Mouse (Mus musculus): ENCODE measurements around the gene Sptlc2. TPM values are rescaled to one million over a fixed set of nuclear protein-coding genes. Genes with fewer than 3 reads are reported as not detected.
A peak's percentile ranks its signal among the peaks of the same experiment; 100 is the strongest.

Sptlc2 gene
- polyA plus RNA-seq, 1 experiment from 2014 or later = 61.8 TPM

GRCm38 (mm10) chr12:87389231-87389630 is 1.1 kb upstream of the Sptlc2 start:
- H3K4me3 ChIP-seq = peak overlapping the region; percentile 96

GRCm38 (mm10) chr12:87387171-87388121 is 709 bp downstream of the Sptlc2 start:
- 1% methylated on average over 61 of the region's 65 CpGs for WGBS
- H3K27ac ChIP-seq (replicated peaks) = peak overlapping the region; percentile 88

More at GRCm38 (mm10) chr12:87389231-87389630, 1.1 kb upstream of the Sptlc2 start:
- Histone ChIP-seq H3K27ac (replicated peaks) (no peak overlapping the region), H3K27me3 (replicated peaks; ENCODE audit: low read depth, poor library complexity, severe bottlenecking) (no peaks in the 10 kb centered on the region), H3K36me3 (replicated peaks) (no peaks in the 10 kb centered on the region), H3K4me1 (peaks cover 22% of the 10 kb centered on the region), H3K9me3 (no peaks in the 10 kb centered on the region)
- 80% methylated on average over 3 of the region's 3 CpGs for WGBS
- no peak for DNase-seq (ENCODE audit: low spot score)

GRCm38 (mm10) chr12:87385051-87385450 is 3.1 kb downstream of the Sptlc2 start:
- H3K36me3 ChIP-seq (replicated peaks) = no peaks in the 10 kb centered on the region
- H3K9me3 ChIP-seq = no peaks in the 10 kb centered on the region
- DNase-seq (ENCODE audit: low spot score) = no peak
- peaks cover 22% of the 10 kb centered on the region for H3K4me1 ChIP-seq
- WGBS = 89% methylated on average over 3 of the region's 3 CpGs
- no peak overlapping the region for H3K4me3 ChIP-seq
- H3K27ac ChIP-seq (replicated peaks) = no peak overlapping the region
- H3K27me3 ChIP-seq (replicated peaks; ENCODE audit: low read depth, poor library complexity, severe bottlenecking) = no peaks in the 10 kb centered on the region

More at GRCm38 (mm10) chr12:87387171-87388121, 709 bp downstream of the Sptlc2 start:
- H3K27me3 ChIP-seq (replicated peaks; ENCODE audit: low read depth, poor library complexity, severe bottlenecking) = no peaks in the 10 kb centered on the region
- H3K9me3 ChIP-seq = no peaks in the 10 kb centered on the region
- H3K36me3 ChIP-seq (replicated peaks) = no peaks in the 10 kb centered on the region
- H3K4me1 ChIP-seq = peaks cover 22% of the 10 kb centered on the region
- peak overlapping the region; percentile 96 for H3K4me3 ChIP-seq
- DNase-seq (ENCODE audit: low spot score) = no peak

GRCm38 (mm10) chr12:87381380-87381682 is 6.8 kb downstream of the Sptlc2 start:
- Histone ChIP-seq H3K4me3 (no peak overlapping the region), H3K27me3 (replicated peaks; ENCODE audit: low read depth, poor library complexity, severe bottlenecking) (no peaks in the 10 kb centered on the region), H3K4me1 (peaks cover 8% of the 10 kb centered on the region), H3K9me3 (no peaks in the 10 kb centered on the region), H3K27ac (replicated peaks) (no peak overlapping the region), H3K36me3 (replicated peaks) (no peaks in the 10 kb centered on the region)
- no peak for DNase-seq (ENCODE audit: low spot score)
- WGBS = 82% methylated on average over 2 of the region's 2 CpGs

GRCm38 (mm10) chr12:87380586-87381379 is 7.4 kb downstream of the Sptlc2 start:
- H3K27ac ChIP-seq (replicated peaks) = no peak overlapping the region
- H3K27me3 ChIP-seq (replicated peaks; ENCODE audit: low read depth, poor library complexity, severe bottlenecking) = no peaks in the 10 kb centered on the region
- no peak for DNase-seq (ENCODE audit: low spot score)
- peaks cover 3% of the 10 kb centered on the region for H3K4me1 ChIP-seq
- H3K4me3 ChIP-seq = no peak overlapping the region
- no peaks in the 10 kb centered on the region for H3K36me3 ChIP-seq (replicated peaks)
- H3K9me3 ChIP-seq = no peaks in the 10 kb centered on the region
- 89% methylated on average over 10 of the region's 10 CpGs for WGBS

GRCm38 (mm10) chr12:87379496-87379895 is 8.7 kb downstream of the Sptlc2 start:
- Histone ChIP-seq H3K4me1 (peaks cover 3% of the 10 kb centered on the region), H3K4me3 (no peak overlapping the region), H3K9me3 (no peaks in the 10 kb centered on the region), H3K27me3 (replicated peaks; ENCODE audit: low read depth, poor library complexity, severe bottlenecking) (no peaks in the 10 kb centered on the region), H3K27ac (replicated peaks) (no peak overlapping the region), H3K36me3 (replicated peaks) (no peaks in the 10 kb centered on the region)
- DNase-seq (ENCODE audit: low spot score) = no peak
- 78% methylated on average over 2 of the region's 2 CpGs for WGBS

GRCm38 (mm10) chr12:87374159-87374558 is 14.0 kb downstream of the Sptlc2 start:
- Histone ChIP-seq H3K4me3 (no peak overlapping the region), H3K9me3 (no peaks in the 10 kb centered on the region), H3K27ac (replicated peaks) (no peak overlapping the region), H3K4me1 (peaks cover 3% of the 10 kb centered on the region), H3K27me3 (replicated peaks; ENCODE audit: low read depth, poor library complexity, severe bottlenecking) (no peaks in the 10 kb centered on the region), H3K36me3 (replicated peaks) (no peaks in the 10 kb centered on the region)
- no peak for DNase-seq (ENCODE audit: low spot score)
- 89% methylated on average over 6 of the region's 6 CpGs for WGBS

GRCm38 (mm10) chr12:87369319-87369718 is 18.8 kb downstream of the Sptlc2 start:
- Histone ChIP-seq H3K27me3 (replicated peaks; ENCODE audit: low read depth, poor library complexity, severe bottlenecking) (no peaks in the 10 kb centered on the region), H3K36me3 (replicated peaks) (peaks cover 28% of the 10 kb centered on the region), H3K4me1 (no peaks in the 10 kb centered on the region), H3K4me3 (no peak overlapping the region), H3K9me3 (no peaks in the 10 kb centered on the region), H3K27ac (replicated peaks) (no peak overlapping the region)
- DNase-seq (ENCODE audit: low spot score) = no peak
- 81% methylated on average over 2 of the region's 2 CpGs for WGBS

- Histone ChIP-seq H3K9me3 (no peaks in the 10 kb centered on the region), H3K36me3 (replicated peaks) (peaks cover 28% of the 10 kb centered on the region), H3K4me3 (no peak overlapping the region), H3K4me1 (no peaks in the 10 kb centered on the region), H3K27me3 (replicated peaks; ENCODE audit: low read depth, poor library complexity, severe bottlenecking) (no peaks in the 10 kb centered on the region), H3K27ac (replicated peaks) (no peak overlapping the region)
- no peak for DNase-seq (ENCODE audit: low spot score)
These were observed 20.1 kb downstream of the Sptlc2 start for GRCm38 (mm10) chr12:87368092-87368491.

GRCm38 (mm10) chr12:87365676-87366075 is 22.5 kb downstream of the Sptlc2 start:
- Histone ChIP-seq H3K27ac (replicated peaks) (no peak overlapping the region), H3K36me3 (replicated peaks) (peaks cover 32% of the 10 kb centered on the region), H3K27me3 (replicated peaks; ENCODE audit: low read depth, poor library complexity, severe bottlenecking) (no peaks in the 10 kb centered on the region), H3K4me1 (no peaks in the 10 kb centered on the region), H3K9me3 (no peaks in the 10 kb centered on the region), H3K4me3 (no peak overlapping the region)
- DNase-seq (ENCODE audit: low spot score) = no peak
- 87% methylated on average over 9 of the region's 9 CpGs for WGBS

GRCm38 (mm10) chr12:87362111-87362510 is 26.0 kb downstream of the Sptlc2 start:
- H3K4me3 ChIP-seq = no peak overlapping the region
- H3K36me3 ChIP-seq (replicated peaks) = peaks cover 20% of the 10 kb centered on the region
- H3K4me1 ChIP-seq = no peaks in the 10 kb centered on the region
- DNase-seq (ENCODE audit: low spot score) = no peak
- no peaks in the 10 kb centered on the region for H3K27me3 ChIP-seq (replicated peaks; ENCODE audit: low read depth, poor library complexity, severe bottlenecking)
- no peaks in the 10 kb centered on the region for H3K9me3 ChIP-seq
- H3K27ac ChIP-seq (replicated peaks) = no peak overlapping the region
- 92% methylated on average over 3 of the region's 3 CpGs for WGBS

- no peak for DNase-seq (ENCODE audit: low spot score)
- H3K4me3 ChIP-seq = no peak overlapping the region
- WGBS = 85% methylated on average over 2 of the region's 2 CpGs
These were observed 40.1 kb downstream of the Sptlc2 start for GRCm38 (mm10) chr12:87348029-87348428.

More at GRCm38 (mm10) chr12:87348029-87348428, 40.1 kb downstream of the Sptlc2 start:
- H3K27me3 ChIP-seq (replicated peaks; ENCODE audit: low read depth, poor library complexity, severe bottlenecking) = no peaks in the 10 kb centered on the region
- no peaks in the 10 kb centered on the region for H3K4me1 ChIP-seq
- no peak overlapping the region for H3K27ac ChIP-seq (replicated peaks)
- H3K36me3 ChIP-seq (replicated peaks) = peaks cover 30% of the 10 kb centered on the region
- H3K9me3 ChIP-seq = no peaks in the 10 kb centered on the region
